Mouse (Mus musculus) cortical plate, adult 2 months (tissue): ENCODE data around the gene Unc13a.
"Not testable (repeated sequence)": the region's sequence is repeated elsewhere in the genome, so short reads cannot be mapped to it uniquely, and the experiment has no call there.

Experiments used
- CTCF ChIP-seq: fragments of 200-500 bp; IDR thresholded peaks from 2 replicates; pipeline ENCODE4 v1.5.1; 2011; ENCODE audit warnings: mild to moderate bottlenecking, control low read depth, low read length; ENCODE audit not compliant: insufficient read depth; ENCODE audit errors: extremely low read depth
- POLR2A ChIP-seq: fragments of 200-500 bp; IDR thresholded peaks from 2 replicates; pipeline ENCODE4 v1.6.1; 2011; ENCODE audit warnings: mild to moderate bottlenecking, low read length, control low read depth; ENCODE audit not compliant: insufficient read depth; ENCODE audit errors: extremely low read depth

GRCm38 (mm10) chr8:71695456-71695855 lies 23.9 kb upstream of the Unc13a start:
- TF ChIP-seq CTCF, POLR2A: not testable (repeated sequence)
